Mouse (Mus musculus): ENCODE measurements at regions not wholly inside any gene's neighbourhood (a gene's known extent, or its start where the extent isn't known, plus 50 kb on each side); places are given as distances from the start of the nearest gene placed in this dataset.

- 65% methylated on average over 3 of the region's 3 CpGs for WGBS
- no peaks in the 10 kb centered on the region for H3K36me3 ChIP-seq (ENCODE audit: control insufficient read depth, insufficient read depth, low read length)
- no peak overlapping the region for H3K4me2 ChIP-seq (ENCODE audit: low read depth, low read length)
- H3K9me3 ChIP-seq (ENCODE audit: control insufficient read depth, low read length) = no peaks in the 10 kb centered on the region
- H3K27me3 ChIP-seq (replicated peaks; ENCODE audit: control insufficient read depth, insufficient read depth, low read length) = no peaks in the 10 kb centered on the region
- H3K4me3 ChIP-seq (ENCODE audit: low read length) = no peak overlapping the region
- no peak overlapping the region for H3K27ac ChIP-seq (ENCODE audit: low read length)
- no peaks in the 10 kb centered on the region for H3K4me1 ChIP-seq (ENCODE audit: control insufficient read depth, insufficient read depth, low read length)
- no peak overlapping the region for H3K9ac ChIP-seq (ENCODE audit: low read depth, low read length)
- ATAC-seq = no peak
Observed at GRCm38 (mm10) chr15:40368746-40369145, 234.6 kb downstream of the 9330182O14Rik start.

DNA sequence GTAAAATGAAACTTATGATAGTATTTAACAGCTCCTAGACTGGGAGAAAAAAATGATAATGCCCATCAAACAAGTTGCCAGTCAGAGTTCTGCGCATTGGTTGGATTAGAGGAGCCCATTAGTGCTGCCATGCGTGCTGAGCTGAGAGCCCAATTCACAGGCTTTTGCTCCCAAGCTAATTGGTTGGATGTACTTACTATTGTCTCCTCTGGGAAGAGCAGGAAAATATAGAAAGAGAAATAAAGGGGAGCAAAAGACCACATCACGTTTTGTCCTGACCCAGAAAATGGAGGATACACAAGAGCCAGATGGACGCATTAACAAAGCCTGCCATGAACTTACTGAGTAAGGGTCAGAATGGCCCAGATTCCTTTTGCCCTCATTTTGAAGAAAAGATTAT is 237.3 kb downstream of the 9330182O14Rik start:
- H3K9ac ChIP-seq (ENCODE audit: low read depth, low read length) = no peak overlapping the region
- no peaks in the 10 kb centered on the region for H3K36me3 ChIP-seq (ENCODE audit: control insufficient read depth, insufficient read depth, low read length)
- no peaks in the 10 kb centered on the region for H3K27me3 ChIP-seq (replicated peaks; ENCODE audit: control insufficient read depth, insufficient read depth, low read length)
- no peak overlapping the region for H3K4me3 ChIP-seq (ENCODE audit: low read length)
- H3K27ac ChIP-seq (ENCODE audit: low read length) = no peak overlapping the region
- no peaks in the 10 kb centered on the region for H3K4me1 ChIP-seq (ENCODE audit: control insufficient read depth, insufficient read depth, low read length)
- H3K9me3 ChIP-seq (ENCODE audit: control insufficient read depth, low read length) = no peaks in the 10 kb centered on the region
- ATAC-seq = no peak
- H3K4me2 ChIP-seq (ENCODE audit: low read depth, low read length) = no peak overlapping the region
- WGBS = 84% methylated on average over 4 of the region's 4 CpGs

GRCm38 (mm10) chr15:40386526-40386925 is 252.4 kb downstream of the 9330182O14Rik start:
- H3K4me1 ChIP-seq (ENCODE audit: control insufficient read depth, insufficient read depth, low read length) = no peaks in the 10 kb centered on the region
- no peaks in the 10 kb centered on the region for H3K36me3 ChIP-seq (ENCODE audit: control insufficient read depth, insufficient read depth, low read length)
- no peak overlapping the region for H3K4me2 ChIP-seq (ENCODE audit: low read depth, low read length)
- H3K9me3 ChIP-seq (ENCODE audit: control insufficient read depth, low read length) = no peaks in the 10 kb centered on the region
- H3K9ac ChIP-seq (ENCODE audit: low read depth, low read length) = no peak overlapping the region
- H3K27ac ChIP-seq (ENCODE audit: low read length) = no peak overlapping the region
- H3K4me3 ChIP-seq (ENCODE audit: low read length) = no peak overlapping the region
- no peaks in the 10 kb centered on the region for H3K27me3 ChIP-seq (replicated peaks; ENCODE audit: control insufficient read depth, insufficient read depth, low read length)
- whole genome bisulfite sequencing = 74% methylated on average over 2 of the region's 2 CpGs
- no peak for ATAC-seq

- Histone ChIP-seq H3K4me1 (ENCODE audit: control insufficient read depth, insufficient read depth, low read length) (no peaks in the 10 kb centered on the region), H3K4me3 (ENCODE audit: low read length) (no peak overlapping the region), H3K9me3 (ENCODE audit: control insufficient read depth, low read length) (no peaks in the 10 kb centered on the region), H3K36me3 (ENCODE audit: control insufficient read depth, insufficient read depth, low read length) (no peaks in the 10 kb centered on the region), H3K27ac (ENCODE audit: low read length) (no peak overlapping the region), H3K9ac (ENCODE audit: low read depth, low read length) (no peak overlapping the region), H3K4me2 (ENCODE audit: low read depth, low read length) (no peak overlapping the region), H3K27me3 (replicated peaks; ENCODE audit: control insufficient read depth, insufficient read depth, low read length) (no peaks in the 10 kb centered on the region)
- WGBS = 60% methylated on average over 2 of the region's 2 CpGs
- ATAC-seq = no peak
Observed at GRCm38 (mm10) chr15:40387746-40388145, 253.6 kb downstream of the 9330182O14Rik start.

- no peak overlapping the region for H3K4me2 ChIP-seq (ENCODE audit: low read depth, low read length)
- H3K9me3 ChIP-seq (ENCODE audit: control insufficient read depth, low read length) = no peaks in the 10 kb centered on the region
- no peaks in the 10 kb centered on the region for H3K36me3 ChIP-seq (ENCODE audit: control insufficient read depth, insufficient read depth, low read length)
- no peak overlapping the region for H3K27ac ChIP-seq (ENCODE audit: low read length)
- H3K9ac ChIP-seq (ENCODE audit: low read depth, low read length) = no peak overlapping the region
- no peak overlapping the region for H3K4me3 ChIP-seq (ENCODE audit: low read length)
- no peaks in the 10 kb centered on the region for H3K27me3 ChIP-seq (replicated peaks; ENCODE audit: control insufficient read depth, insufficient read depth, low read length)
- no peaks in the 10 kb centered on the region for H3K4me1 ChIP-seq (ENCODE audit: control insufficient read depth, insufficient read depth, low read length)
- no peak for ATAC-seq
- WGBS = 60% methylated on average over 2 of the region's 2 CpGs
Observed at GRCm38 (mm10) chr15:40388806-40389205, 254.6 kb downstream of the 9330182O14Rik start.

- no peak overlapping the region for H3K27ac ChIP-seq (ENCODE audit: low read length)
- no peaks in the 10 kb centered on the region for H3K27me3 ChIP-seq (replicated peaks; ENCODE audit: control insufficient read depth, insufficient read depth, low read length)
- ATAC-seq = no peak
- no peaks in the 10 kb centered on the region for H3K4me1 ChIP-seq (ENCODE audit: control insufficient read depth, insufficient read depth, low read length)
- 91% methylated on average over 4 of the region's 4 CpGs for WGBS
- H3K9ac ChIP-seq (ENCODE audit: low read depth, low read length) = no peak overlapping the region
- H3K36me3 ChIP-seq (ENCODE audit: control insufficient read depth, insufficient read depth, low read length) = no peaks in the 10 kb centered on the region
- H3K4me2 ChIP-seq (ENCODE audit: low read depth, low read length) = no peak overlapping the region
- H3K9me3 ChIP-seq (ENCODE audit: control insufficient read depth, low read length) = no peaks in the 10 kb centered on the region
- H3K4me3 ChIP-seq (ENCODE audit: low read length) = no peak overlapping the region
Observed at GRCm38 (mm10) chr15:40435156-40435555, 301.0 kb downstream of the 9330182O14Rik start.

- Histone ChIP-seq H3K4me1 (ENCODE audit: control insufficient read depth, insufficient read depth, low read length) (no peaks in the 10 kb centered on the region), H3K36me3 (ENCODE audit: control insufficient read depth, insufficient read depth, low read length) (no peaks in the 10 kb centered on the region), H3K27ac (ENCODE audit: low read length) (no peak overlapping the region), H3K9ac (ENCODE audit: low read depth, low read length) (no peak overlapping the region), H3K4me3 (ENCODE audit: low read length) (no peak overlapping the region), H3K9me3 (ENCODE audit: control insufficient read depth, low read length) (no peaks in the 10 kb centered on the region), H3K27me3 (replicated peaks; ENCODE audit: control insufficient read depth, insufficient read depth, low read length) (no peaks in the 10 kb centered on the region), H3K4me2 (ENCODE audit: low read depth, low read length) (no peak overlapping the region)
- WGBS = 58% methylated on average over 3 of the region's 3 CpGs
- no peak for ATAC-seq
Observed at GRCm38 (mm10) chr15:40436688-40437087, 302.5 kb downstream of the 9330182O14Rik start.

- no peak overlapping the region for H3K27ac ChIP-seq (ENCODE audit: low read length)
- H3K27me3 ChIP-seq (replicated peaks; ENCODE audit: control insufficient read depth, insufficient read depth, low read length) = no peaks in the 10 kb centered on the region
- no peak for ATAC-seq
- H3K4me2 ChIP-seq (ENCODE audit: low read depth, low read length) = no peak overlapping the region
- H3K9me3 ChIP-seq (ENCODE audit: control insufficient read depth, low read length) = no peaks in the 10 kb centered on the region
- WGBS = 92% methylated on average over 1 of the region's 1 CpGs
- H3K9ac ChIP-seq (ENCODE audit: low read depth, low read length) = no peak overlapping the region
- H3K4me1 ChIP-seq (ENCODE audit: control insufficient read depth, insufficient read depth, low read length) = no peaks in the 10 kb centered on the region
- no peak overlapping the region for H3K4me3 ChIP-seq (ENCODE audit: low read length)
- H3K36me3 ChIP-seq (ENCODE audit: control insufficient read depth, insufficient read depth, low read length) = no peaks in the 10 kb centered on the region
Observed at GRCm38 (mm10) chr15:40439827-40440226, 305.7 kb downstream of the 9330182O14Rik start.

DNA sequence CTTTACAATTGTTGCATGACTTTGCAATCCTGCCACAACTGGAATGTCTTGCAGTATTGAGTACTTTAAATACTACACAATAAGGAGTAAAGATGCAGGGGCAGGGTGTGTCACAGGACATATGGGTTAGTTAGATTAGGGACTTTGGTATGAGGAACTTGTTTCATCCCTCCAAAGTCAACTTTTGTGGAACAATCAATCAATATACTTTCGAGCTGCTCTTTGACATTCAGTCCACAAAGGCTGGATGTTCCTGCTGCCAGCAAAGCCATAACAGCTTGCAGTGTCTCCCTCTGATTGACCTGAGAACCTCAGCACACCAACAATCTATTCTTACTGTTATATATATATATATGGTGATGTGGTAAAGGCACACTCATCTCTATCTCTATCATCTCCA is 314.5 kb downstream of the 9330182O14Rik start:
- no peaks in the 10 kb centered on the region for H3K36me3 ChIP-seq (ENCODE audit: control insufficient read depth, insufficient read depth, low read length)
- 60% methylated on average over 1 of the region's 1 CpGs for WGBS
- no peak overlapping the region for H3K27ac ChIP-seq (ENCODE audit: low read length)
- no peak overlapping the region for H3K4me2 ChIP-seq (ENCODE audit: low read depth, low read length)
- no peak for ATAC-seq
- H3K9ac ChIP-seq (ENCODE audit: low read depth, low read length) = no peak overlapping the region
- no peak overlapping the region for H3K4me3 ChIP-seq (ENCODE audit: low read length)
- H3K9me3 ChIP-seq (ENCODE audit: control insufficient read depth, low read length) = no peaks in the 10 kb centered on the region
- H3K27me3 ChIP-seq (replicated peaks; ENCODE audit: control insufficient read depth, insufficient read depth, low read length) = no peaks in the 10 kb centered on the region
- H3K4me1 ChIP-seq (ENCODE audit: control insufficient read depth, insufficient read depth, low read length) = no peaks in the 10 kb centered on the region

DNA sequence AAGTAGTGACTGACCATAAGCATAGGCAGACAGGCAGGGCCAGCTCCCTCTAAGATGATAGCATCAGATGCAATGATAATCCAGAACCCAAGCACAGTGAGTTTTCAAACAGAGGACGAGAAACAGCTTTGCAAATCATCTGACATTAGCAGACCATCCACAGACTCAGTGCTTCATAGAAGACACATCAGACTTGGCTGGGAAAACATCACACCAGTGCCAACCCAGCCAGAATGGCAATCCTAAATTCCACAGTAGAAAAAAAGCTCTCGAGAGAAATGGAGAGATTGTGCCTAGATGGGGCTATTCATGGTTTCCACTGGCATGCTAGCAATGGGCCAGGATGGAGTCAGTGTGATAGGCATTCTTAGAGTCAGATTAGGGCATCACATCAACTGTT is 319.1 kb downstream of the 9330182O14Rik start:
- ATAC-seq = no peak
- 74% methylated on average over 2 of the region's 2 CpGs for WGBS
- no peaks in the 10 kb centered on the region for H3K4me1 ChIP-seq (ENCODE audit: control insufficient read depth, insufficient read depth, low read length)
- no peak overlapping the region for H3K4me2 ChIP-seq (ENCODE audit: low read depth, low read length)
- no peak overlapping the region for H3K27ac ChIP-seq (ENCODE audit: low read length)
- no peaks in the 10 kb centered on the region for H3K27me3 ChIP-seq (replicated peaks; ENCODE audit: control insufficient read depth, insufficient read depth, low read length)
- no peak overlapping the region for H3K9ac ChIP-seq (ENCODE audit: low read depth, low read length)
- no peak overlapping the region for H3K4me3 ChIP-seq (ENCODE audit: low read length)
- no peaks in the 10 kb centered on the region for H3K36me3 ChIP-seq (ENCODE audit: control insufficient read depth, insufficient read depth, low read length)
- H3K9me3 ChIP-seq (ENCODE audit: control insufficient read depth, low read length) = no peaks in the 10 kb centered on the region

All from intestine, embryonic 16.5 days (tissue).